Mouse (Mus musculus): ENCODE results near the gene Fam32a.

DNA sequence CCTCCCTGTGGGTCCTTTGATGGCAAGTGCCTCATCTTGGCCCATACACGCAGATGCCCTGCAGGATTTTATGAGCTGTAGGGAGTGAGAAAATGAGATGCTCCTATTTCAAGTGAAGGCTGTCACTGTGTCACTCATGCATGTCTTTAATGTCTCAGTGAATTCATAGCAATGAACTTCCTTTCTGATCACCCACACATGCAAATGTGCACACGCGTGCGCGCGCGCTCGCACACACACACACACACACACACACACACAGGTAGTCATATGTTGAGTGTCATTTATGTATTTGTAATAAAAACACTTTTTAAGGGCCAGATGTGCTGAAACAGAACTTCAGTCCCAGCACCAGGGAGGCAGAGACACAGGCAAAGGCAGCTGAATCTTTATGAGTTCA is 47.6 kb downstream of the Fam32a start:
- TF ChIP-seq POLR2A (IDR thresholded peaks at IDR 0.05; ENCODE audit: extremely low read depth, insufficient read depth, low read length) (no peak), CTCF (IDR thresholded peaks at IDR 0.05; ENCODE audit: extremely low read depth, insufficient read depth, low read length) (no peak)
